Mouse (Mus musculus) MEL (cell line): ENCODE measurements around the gene Rab34. TPM values are rescaled to one million over a fixed set of nuclear protein-coding genes. Genes with fewer than 3 reads are reported as not detected.

Experiments
- DNase-seq: peaks from one replicate; pipeline ENCODE4 v3.0.0; 2011; ENCODE audit warnings: low read depth, low spot score
- H3K27ac ChIP-seq: 2 replicates; pipeline ENCODE4 v1.5.1; 2012; ENCODE audit warnings: low read depth, mild to moderate bottlenecking, control low read depth, low read length, moderate library complexity; ENCODE audit not compliant: control insufficient read depth
- H3K27me3 ChIP-seq, 2 experiments: fragments of 150-350 bp in 1 of 2; sonication (generic) in 1 of 2; 2 replicates each; pipeline ENCODE4 v1.6.1; 2012; ENCODE audit warnings: low read length in 2 of 2, mild to moderate bottlenecking in 2 of 2, improper control_type of control experiment in 1 of 2, moderate library complexity in 1 of 2; ENCODE audit not compliant: insufficient read depth in 2 of 2, control insufficient read depth in 1 of 2
- H3K36me3 ChIP-seq, 2 experiments: 2 replicates each; pipeline ENCODE4 v1.6.1; 2012 to 2014; ENCODE audit warnings: low read length in 2 of 2, improper control_type of control experiment in 1 of 2, inconsistent platforms in 1 of 2, mild to moderate bottlenecking in 1 of 2; ENCODE audit not compliant: insufficient read depth in 2 of 2, control insufficient read depth in 1 of 2
- H3K4me1 ChIP-seq, 2 experiments: fragments of 150-350 bp in 1 of 2; sonication (generic) in 1 of 2; 2 replicates each; pipeline ENCODE4 v1.6.1; 2012; ENCODE audit warnings: low read length in 2 of 2, improper control_type of control experiment in 1 of 2, mild to moderate bottlenecking in 1 of 2; ENCODE audit not compliant: insufficient read depth in 2 of 2, control insufficient read depth in 1 of 2
- H3K4me3 ChIP-seq, 2 experiments: fragments of 150-350 bp in 1 of 2; sonication (generic) in 1 of 2; 2 replicates each; pipeline ENCODE4 v1.5.1; 2012; ENCODE audit warnings: low read depth in 2 of 2, low read length in 2 of 2, mild to moderate bottlenecking in 2 of 2, moderate library complexity in 2 of 2, control low read depth in 1 of 2, improper control_type of control experiment in 1 of 2; ENCODE audit not compliant: control insufficient read depth in 1 of 2, insufficient read depth in 1 of 2
- H3K79me2 ChIP-seq: 2 replicates; pipeline ENCODE4 v1.6.1; 2012; ENCODE audit warnings: mild to moderate bottlenecking, low read length, moderate library complexity; ENCODE audit not compliant: control insufficient read depth, poor library complexity, insufficient read depth
- H3K9ac ChIP-seq: 2 replicates; pipeline ENCODE4 v1.6.1; 2012; ENCODE audit warnings: low read depth, mild to moderate bottlenecking, control low read depth, low read length, moderate library complexity; ENCODE audit not compliant: control insufficient read depth, poor library complexity, severe bottlenecking
- H3K9me3 ChIP-seq: fragments of 150-350 bp; sonication (generic); replicated peaks from 2 replicates; pipeline ENCODE4 v1.6.1; 2012; ENCODE audit warnings: mild to moderate bottlenecking, low read length, improper control_type of control experiment, moderate library complexity; ENCODE audit not compliant: insufficient read depth
- BHLHE40 ChIP-seq: IDR thresholded peaks from 2 replicates; pipeline ENCODE4 v1.6.1; 2012; ENCODE audit warnings: low read depth, mild to moderate bottlenecking, inconsistent platforms, low read length, improper control_type of control experiment, borderline replicate concordance
- CHD1 ChIP-seq: IDR thresholded peaks from 2 replicates; pipeline ENCODE4 v1.6.1; 2012; ENCODE audit warnings: low read depth, mild to moderate bottlenecking, inconsistent platforms, low read length, improper control_type of control experiment
- CHD2 ChIP-seq: IDR thresholded peaks from 2 replicates; pipeline ENCODE4 v1.6.1; 2011; ENCODE audit warnings: low read length, improper control_type of control experiment
- CTCF ChIP-seq, 3 experiments: IDR thresholded peaks in 2 of 3; conservative IDR thresholded peaks in 1 of 3; 2 replicates each; pipeline ENCODE4 v1.5.1; 2011 to 2012; ENCODE audit warnings: low read length in 3 of 3, low read depth in 2 of 3, mild to moderate bottlenecking in 2 of 3, improper control_type of control experiment in 1 of 3, inconsistent platforms in 1 of 3, mixed read lengths in 1 of 3, moderate library complexity in 1 of 3; ENCODE audit not compliant: control insufficient read depth in 1 of 3, insufficient read depth in 1 of 3, poor library complexity in 1 of 3, severe bottlenecking in 1 of 3
- E2F4 ChIP-seq: IDR thresholded peaks from 2 replicates; pipeline ENCODE4 v1.6.1; 2011; ENCODE audit warnings: low read depth, low read length, improper control_type of control experiment, borderline replicate concordance
- ELF1 ChIP-seq: IDR thresholded peaks from 2 replicates; pipeline ENCODE4 v1.6.1; 2014; ENCODE audit warnings: low read depth, mild to moderate bottlenecking, inconsistent platforms, low read length, improper control_type of control experiment, moderate library complexity
- EP300 ChIP-seq, 2 experiments: IDR thresholded peaks; 2 replicates each; pipeline ENCODE4 v1.6.1; 2011; ENCODE audit warnings: improper control_type of control experiment in 2 of 2, low read length in 2 of 2, low read depth in 1 of 2, mild to moderate bottlenecking in 1 of 2
- ETS1 ChIP-seq: IDR thresholded peaks from 2 replicates; pipeline ENCODE4 v1.6.1; 2012; ENCODE audit warnings: low read depth, mild to moderate bottlenecking, inconsistent platforms, low read length, improper control_type of control experiment, moderate library complexity
- GABPA ChIP-seq: IDR thresholded peaks from 2 replicates; pipeline ENCODE4 v1.6.1; 2012; ENCODE audit warnings: low read depth, mild to moderate bottlenecking, inconsistent platforms, low read length, improper control_type of control experiment, moderate library complexity
- HCFC1 ChIP-seq: IDR thresholded peaks from 2 replicates; pipeline ENCODE4 v1.6.1; 2012; ENCODE audit warnings: low read depth, mild to moderate bottlenecking, inconsistent platforms, low read length, improper control_type of control experiment, moderate library complexity
- JUND ChIP-seq: IDR thresholded peaks from 2 replicates; pipeline ENCODE4 v1.6.1; 2011; ENCODE audit warnings: low read depth, mild to moderate bottlenecking, improper control_type of control experiment, low read length
- MAX ChIP-seq: IDR thresholded peaks from 2 replicates; pipeline ENCODE4 v1.6.1; 2011; ENCODE audit warnings: low read length, improper control_type of control experiment
- MYC ChIP-seq: IDR thresholded peaks from 2 replicates; pipeline ENCODE4 v1.6.1; 2011; ENCODE audit warnings: low read depth, mild to moderate bottlenecking, low read length, improper control_type of control experiment, moderate library complexity
- NRF1 ChIP-seq: IDR thresholded peaks from 2 replicates; pipeline ENCODE4 v1.6.1; 2014; ENCODE audit warnings: low read depth, mild to moderate bottlenecking, inconsistent platforms, low read length, improper control_type of control experiment, moderate library complexity; ENCODE audit not compliant: poor library complexity, insufficient read depth, severe bottlenecking
- RCOR1 ChIP-seq: IDR thresholded peaks from 2 replicates; pipeline ENCODE4 v1.6.1; 2012; ENCODE audit warnings: low read depth, mild to moderate bottlenecking, inconsistent platforms, low read length, improper control_type of control experiment
- SIN3A ChIP-seq: IDR thresholded peaks from 2 replicates; pipeline ENCODE4 v1.6.1; 2012; ENCODE audit warnings: low read length, improper control_type of control experiment, inconsistent platforms
- TAL1 ChIP-seq: IDR thresholded peaks from 2 replicates; pipeline ENCODE4 v1.6.1; 2012; ENCODE audit warnings: mild to moderate bottlenecking, inconsistent platforms, low read length, moderate library complexity, mixed read lengths
- TBP ChIP-seq: IDR thresholded peaks from 2 replicates; pipeline ENCODE4 v1.8.0; 2011; ENCODE audit warnings: low read depth, low read length, improper control_type of control experiment
- UBTF ChIP-seq: IDR thresholded peaks from 2 replicates; pipeline ENCODE4 v1.6.1; 2012; ENCODE audit warnings: low read depth, mild to moderate bottlenecking, inconsistent platforms, low read length, improper control_type of control experiment, moderate library complexity, borderline replicate concordance; ENCODE audit not compliant: insufficient read depth
- USF2 ChIP-seq, 2 experiments: IDR thresholded peaks; 2 replicates each; pipeline ENCODE4 v1.6.1; 2011 to 2012; ENCODE audit warnings: improper control_type of control experiment in 2 of 2, low read length in 2 of 2, borderline replicate concordance in 1 of 2, inconsistent platforms in 1 of 2, low read depth in 1 of 2, mild to moderate bottlenecking in 1 of 2; ENCODE audit not compliant: insufficient read depth in 1 of 2
- ZKSCAN1 ChIP-seq: IDR thresholded peaks from 2 replicates; pipeline ENCODE4 v1.6.1; 2012; ENCODE audit warnings: low read depth, mild to moderate bottlenecking, inconsistent platforms, low read length, improper control_type of control experiment, moderate library complexity
- ZNF384 ChIP-seq: IDR thresholded peaks from 2 replicates; pipeline ENCODE4 v1.6.1; 2012; ENCODE audit warnings: low read depth, mild to moderate bottlenecking, inconsistent platforms, low read length, improper control_type of control experiment
- polyA plus RNA-seq, 2 experiments: library from polyadenylated mRNA; stranded (reverse) in 1 of 2; unstranded in 1 of 2; fragments of >175 nt in 1 of 2; fragments of >200 nt in 1 of 2; gene quantifications; 2 replicates each; pipeline versions ENCODE4 v1.2.1 to v1.2.4; 2012; ENCODE audit warnings: low replicate concordance in 2 of 2, low read depth in 1 of 2; ENCODE audit not compliant: insufficient read length in 2 of 2, insufficient read depth in 1 of 2, missing spikeins in 1 of 2
- total RNA-seq: library from RNA; depleted of rRNA; stranded (reverse); fragments of 300-350 nt; gene quantifications from 2 replicates; pipeline ENCODE4 v1.2.3, GENCODE M21; 2012

Rab34 gene
- total and polyA plus RNA-seq, 3 experiments, result 20.8 to 42.9 TPM; not detected in 1

- Histone ChIP-seq H3K79me2 (no peaks in the 10 kb centered on the region), H3K4me3 (no peak overlapping the region), H3K9me3 (no peaks in the 10 kb centered on the region), H3K4me1 (no peaks in the 10 kb centered on the region), H3K36me3 (peaks cover 0 to 56% of the 10 kb centered on the region in 2 experiments; a peak in 2 of 4 replicates), H3K9ac (no peak overlapping the region), H3K27ac (no peak overlapping the region), H3K27me3 (no peaks in the 10 kb centered on the region)
- TF ChIP-seq HCFC1 (no peak), BHLHE40 (no peak), ZKSCAN1 (no peak), TBP (no peak), E2F4 (no peak), ETS1 (no peak), MAX (no peak), JUND (no peak), CHD2 (no peak), MYC (no peak), EP300 (IDR thresholded peaks at IDR 0.05; ENCODE audit: low read depth in 1 of 2, low read length in 2 of 2) (no peak), TAL1 (no peak), NRF1 (no peak), ELF1 (no peak), CTCF (IDR thresholded peaks at IDR 0.05 in 2 of 3, conservative IDR thresholded peaks at IDR 0.05 in 1 of 3; ENCODE audit: control insufficient read depth in 1 of 3, insufficient read depth in 1 of 3, low read depth in 2 of 3, low read length in 3 of 3, poor library complexity in 1 of 3, severe bottlenecking in 1 of 3) (no peak), USF2 (IDR thresholded peaks at IDR 0.05; ENCODE audit: borderline replicate concordance in 1 of 2, insufficient read depth in 1 of 2, low read depth in 1 of 2, low read length in 2 of 2) (no peak), ZNF384 (no peak), GABPA (no peak), UBTF (no peak), CHD1 (no peak)
- no peak for DNase-seq
These were observed 35.4 kb downstream of the Rab34 start for GRCm38 (mm10) chr11:78223586-78223985.

DNA sequence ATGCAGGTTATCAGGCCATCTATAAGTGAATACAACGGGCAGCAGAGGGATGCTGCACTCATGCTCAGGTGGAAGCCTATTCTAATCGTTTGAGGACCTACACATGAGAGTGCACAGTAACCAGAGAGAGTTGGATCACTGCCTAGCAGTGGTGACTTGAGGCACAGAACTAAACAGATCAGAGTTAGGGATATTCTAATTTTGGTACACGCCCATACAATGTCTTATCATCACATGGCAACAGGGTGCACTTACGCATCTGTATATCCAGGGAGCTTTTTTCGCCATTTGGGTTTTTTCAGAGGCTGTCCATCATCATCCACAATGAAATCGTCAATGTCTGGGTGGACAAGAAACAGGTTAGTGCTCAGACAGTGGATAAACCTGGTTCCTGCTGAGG is 43.3 kb downstream of the Rab34 start:
- Histone ChIP-seq H3K36me3 (peaks cover 0 to 58% of the 10 kb centered on the region in 2 experiments; a peak in 2 of 4 replicates), H3K27me3 (no peaks in the 10 kb centered on the region), H3K79me2 (peaks cover 9% of the 10 kb centered on the region), H3K27ac (no peak overlapping the region), H3K4me3 (no peak overlapping the region), H3K4me1 (no peaks in the 10 kb centered on the region), H3K9me3 (no peaks in the 10 kb centered on the region), H3K9ac (no peak overlapping the region)
- TF ChIP-seq GABPA (no peak), SIN3A (0 out of 2 replicates have a peak, but pooled peaks have one; percentile 2), RCOR1 (no peak), CHD1 (no peak)
- peak; percentile 42 for DNase-seq
